Mouse (Mus musculus): ENCODE results near the gene Mindy4.

The Mindy4 gene

DNA sequence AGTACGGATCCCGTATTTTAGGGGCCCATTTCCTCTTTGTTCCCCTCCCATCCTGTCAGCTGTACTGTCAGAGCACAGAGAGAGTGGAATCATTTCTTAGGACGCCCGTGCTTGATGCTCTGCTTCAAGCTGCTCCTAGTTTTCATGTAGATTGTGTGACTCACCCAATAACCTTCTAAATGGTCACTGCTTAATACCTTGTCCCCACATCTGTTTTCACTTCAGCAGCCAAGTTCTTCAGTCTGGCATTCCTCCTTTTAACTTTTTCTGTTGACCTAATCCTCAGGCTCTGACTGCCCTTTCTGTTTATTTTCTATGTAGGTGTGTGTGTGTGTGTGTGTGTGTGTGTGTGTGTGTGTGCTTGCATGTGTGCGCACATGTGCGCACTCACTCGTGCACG, 4.6 kb downstream of the Mindy4 start:
- no peak for DNase-seq (ENCODE audit: low read depth in 1 of 2, low spot score in 2 of 2)

- no peak for DNase-seq (ENCODE audit: low read depth in 1 of 2, low spot score in 2 of 2)
Observed at GRCm38 (mm10) chr6:55210423-55211365, 7.5 kb downstream of the Mindy4 start.

- DNase-seq (ENCODE audit: low read depth in 1 of 2, low spot score in 2 of 2) = no peak
Observed at GRCm38 (mm10) chr6:55214541-55214940, 11.4 kb downstream of the Mindy4 start.

- DNase-seq (ENCODE audit: low read depth in 1 of 2, low spot score in 2 of 2) = no peak
Observed at GRCm38 (mm10) chr6:55218232-55218631, 15.0 kb downstream of the Mindy4 start.

DNA sequence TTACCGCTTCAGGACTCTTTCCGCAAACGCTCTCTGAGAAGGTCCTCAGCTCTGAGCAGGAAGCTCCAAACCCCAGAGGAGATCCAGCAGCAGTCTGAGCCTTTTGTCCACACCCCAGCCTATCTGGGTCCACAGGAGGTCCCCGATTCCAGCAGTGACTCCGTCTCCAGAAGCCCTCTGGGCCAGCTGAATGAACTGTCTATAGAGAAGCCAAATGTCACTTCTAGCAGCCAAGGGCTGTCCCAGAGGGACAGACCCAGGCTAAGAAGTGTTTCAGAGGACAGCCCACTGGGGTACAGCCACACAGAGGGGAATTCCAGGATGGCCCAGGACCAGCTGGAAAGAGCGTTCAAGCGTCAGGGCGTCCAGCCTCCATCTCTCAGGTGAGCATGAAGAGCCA, 20.8 kb downstream of the Mindy4 start:
- DNase-seq (ENCODE audit: low read depth in 1 of 2, low spot score in 2 of 2) = no peak

- no peak for DNase-seq (ENCODE audit: low read depth in 1 of 2, low spot score in 2 of 2)
Observed at GRCm38 (mm10) chr6:55230048-55230447, 26.9 kb downstream of the Mindy4 start.

GRCm38 (mm10) chr6:55232101-55232500, 28.9 kb downstream of the Mindy4 start:
- no peak for DNase-seq (ENCODE audit: low read depth in 1 of 2, low spot score in 2 of 2)

DNA sequence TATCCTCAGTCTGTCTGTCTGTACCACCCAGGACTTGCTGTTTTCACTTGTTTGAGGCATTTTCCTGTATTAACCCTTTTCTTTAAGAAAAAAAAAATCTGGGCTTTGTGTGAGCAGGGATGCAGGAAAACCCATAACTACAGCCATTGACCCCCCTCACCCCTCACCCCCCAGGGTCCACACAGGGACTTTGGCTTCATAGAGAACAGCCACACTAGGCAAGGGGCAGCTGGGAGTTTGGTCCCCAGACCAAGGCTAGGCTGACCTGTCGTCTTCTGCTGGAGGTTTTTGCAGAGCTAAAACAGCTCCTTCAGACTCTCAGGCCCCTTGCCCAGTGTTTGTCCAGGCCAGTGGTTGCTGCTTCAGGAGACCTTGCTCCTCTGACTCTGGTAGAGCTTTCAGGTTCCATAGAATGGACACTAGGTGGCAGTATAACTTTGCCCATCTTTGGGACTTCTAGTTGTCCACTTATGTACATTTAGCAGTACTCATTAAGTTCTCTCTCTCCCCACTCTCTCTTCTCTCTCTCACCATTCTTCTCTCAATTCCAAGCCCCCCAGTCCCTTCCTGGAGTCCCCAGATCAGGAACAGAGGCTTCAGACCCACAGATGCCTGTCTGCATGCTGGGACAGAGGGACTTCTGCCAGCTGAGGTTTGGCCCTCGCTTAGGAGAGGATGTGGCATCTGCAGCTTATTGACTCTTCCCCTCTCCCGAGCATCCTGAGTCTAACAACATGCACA, 29.5 kb downstream of the Mindy4 start:
- no peak for DNase-seq (ENCODE audit: low read depth in 1 of 2, low spot score in 2 of 2)

DNA sequence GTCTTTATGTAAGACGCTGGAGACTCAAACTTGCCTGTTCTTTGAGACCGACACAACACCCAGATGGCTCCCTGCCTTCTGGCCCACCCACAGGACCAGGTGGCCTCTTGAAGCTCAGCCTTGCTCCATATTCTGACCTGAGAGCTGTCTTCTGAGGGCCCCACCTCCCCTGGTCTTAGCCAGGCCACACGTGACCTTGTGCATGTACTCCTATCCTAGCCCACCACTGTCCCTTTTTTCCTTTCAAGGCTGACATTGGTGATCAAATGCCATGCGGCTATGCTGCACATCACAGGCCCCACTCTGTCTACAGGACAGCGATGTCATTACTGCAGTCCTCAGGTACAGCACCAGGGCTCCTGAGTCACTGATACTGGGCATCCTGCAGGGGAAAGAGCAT, 30.1 kb downstream of the Mindy4 start:
- DNase-seq (ENCODE audit: low read depth in 1 of 2, low spot score in 2 of 2) = no peak

DNA sequence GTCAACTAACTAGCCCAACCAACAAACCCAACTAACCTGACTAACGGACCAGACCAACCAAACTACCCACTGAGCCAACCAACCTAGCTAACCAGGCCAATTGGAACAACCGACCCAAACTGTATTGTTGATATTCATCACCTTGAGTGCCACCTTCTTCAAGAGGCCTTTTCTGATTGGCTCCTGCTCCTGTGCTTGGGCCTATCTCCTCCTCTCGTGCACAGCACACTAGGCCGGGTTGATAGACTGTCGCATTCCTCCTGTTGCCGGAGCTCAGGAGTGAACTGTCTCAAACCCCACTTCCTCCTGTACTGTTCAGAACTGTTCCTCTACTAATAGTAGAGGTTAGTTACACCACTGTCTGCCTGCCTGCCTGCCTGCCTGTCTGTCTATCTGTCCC, 31.5 kb downstream of the Mindy4 start:
- DNase-seq (ENCODE audit: low read depth in 1 of 2, low spot score in 2 of 2) = no peak

GRCm38 (mm10) chr6:55235733-55236132, 32.5 kb downstream of the Mindy4 start:
- no peak for DNase-seq (ENCODE audit: low read depth in 1 of 2, low spot score in 2 of 2)

- DNase-seq (ENCODE audit: low read depth in 1 of 2, low spot score in 2 of 2) = no peak
Observed at GRCm38 (mm10) chr6:55239931-55240330, 36.7 kb downstream of the Mindy4 start.

GRCm38 (mm10) chr6:55240591-55241260, 37.5 kb downstream of the Mindy4 start:
- DNase-seq (ENCODE audit: low read depth in 1 of 2, low spot score in 2 of 2) = no peak

GRCm38 (mm10) chr6:55241479-55241878, 38.3 kb downstream of the Mindy4 start:
- no peak for DNase-seq (ENCODE audit: low read depth in 1 of 2, low spot score in 2 of 2)

GRCm38 (mm10) chr6:55245680-55246079, 42.5 kb downstream of the Mindy4 start:
- no peak for DNase-seq (ENCODE audit: low read depth in 1 of 2, low spot score in 2 of 2)

DNA sequence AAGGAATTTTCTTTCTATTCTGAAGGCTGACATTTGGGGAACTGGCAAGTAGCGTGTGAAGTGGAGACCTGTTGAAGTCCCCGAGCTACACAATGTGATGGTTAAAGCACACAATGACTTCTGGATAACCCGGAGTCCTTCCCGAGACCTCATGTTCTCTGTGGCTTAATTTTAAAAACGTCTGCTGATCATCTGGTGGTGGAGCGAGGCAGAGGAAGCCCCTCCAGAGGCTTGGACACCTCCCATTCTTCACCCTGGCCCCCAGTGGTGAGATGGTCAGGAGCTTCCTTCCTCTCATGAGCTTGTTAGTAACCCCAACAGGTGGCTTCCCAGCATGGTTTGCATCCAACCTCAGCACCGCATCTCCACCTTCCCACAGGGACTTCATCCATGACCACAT, 43.3 kb downstream of the Mindy4 start:
- no peak for DNase-seq (ENCODE audit: low read depth in 1 of 2, low spot score in 2 of 2)

- DNase-seq (ENCODE audit: low read depth in 1 of 2, low spot score in 2 of 2) = no peak
Observed at GRCm38 (mm10) chr6:55246911-55247438, 43.8 kb downstream of the Mindy4 start.

DNA sequence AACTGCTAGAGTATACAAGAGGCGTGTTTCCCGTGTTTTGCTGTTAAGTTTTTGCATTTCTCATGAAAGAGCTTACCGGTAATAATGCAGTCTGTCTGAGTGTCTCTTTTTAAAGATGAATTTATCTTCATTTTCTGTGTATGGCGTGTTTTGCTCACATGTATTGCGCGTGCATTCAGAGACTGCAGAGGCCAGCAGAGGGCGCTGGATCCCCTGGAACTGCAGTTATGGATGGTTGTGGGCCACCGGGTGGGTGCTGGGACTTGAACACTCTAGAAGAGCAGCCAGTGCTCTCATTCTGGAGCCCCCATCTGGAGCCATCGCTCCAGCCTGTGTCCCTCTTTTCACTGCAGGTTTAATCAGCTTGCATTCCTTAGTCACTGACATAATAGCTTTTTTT, 46.1 kb downstream of the Mindy4 start:
- no peak for DNase-seq (ENCODE audit: low read depth in 1 of 2, low spot score in 2 of 2)

- DNase-seq (ENCODE audit: low read depth in 1 of 2, low spot score in 2 of 2) = no peak
Observed at GRCm38 (mm10) chr6:55250809-55251208, 47.6 kb downstream of the Mindy4 start.

DNA sequence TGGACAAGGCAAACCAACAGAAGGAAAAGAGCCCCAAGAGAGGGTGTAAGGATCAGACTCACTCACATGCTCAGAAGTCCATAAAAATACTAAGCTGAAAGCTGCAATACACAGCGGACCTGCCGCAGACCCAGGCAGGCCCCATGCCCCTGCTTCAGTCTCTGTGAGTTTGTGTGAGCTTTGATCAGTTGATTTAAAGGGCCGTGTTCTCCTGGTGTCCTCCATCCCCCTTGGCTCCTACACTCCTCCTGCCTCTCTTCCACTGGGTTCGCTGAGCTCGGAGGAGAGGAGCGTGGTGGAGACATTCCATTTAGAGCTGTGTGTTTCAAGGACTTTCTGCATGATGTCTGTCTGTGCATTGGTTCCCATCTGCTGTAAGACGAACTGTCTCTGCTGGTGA, 48.4 kb downstream of the Mindy4 start:
- DNase-seq (ENCODE audit: low read depth in 1 of 2, low spot score in 2 of 2) = no peak

- no peak for DNase-seq (ENCODE audit: low read depth in 1 of 2, low spot score in 2 of 2)
Observed at GRCm38 (mm10) chr6:55252731-55253247, 49.6 kb downstream of the Mindy4 start.
